Mouse (Mus musculus) kidney, adult 2 months (tissue): Measurements from ENCODE around the gene Vars.

Source experiments
- CTCF ChIP-seq: fragments of 200-500 bp; conservative IDR thresholded peaks from 2 replicates; pipeline ENCODE4 v1.5.1; 2011; ENCODE audit warnings: low read depth, mild to moderate bottlenecking, control low read depth, low read length, moderate library complexity, mixed read lengths; ENCODE audit not compliant: insufficient read depth, insufficient read length
- POLR2A ChIP-seq: fragments of 200-500 bp; IDR thresholded peaks from one replicate; pipeline ENCODE4 v1.6.1; 2011; ENCODE audit warnings: low read depth, low read length, control low read depth

DNA sequence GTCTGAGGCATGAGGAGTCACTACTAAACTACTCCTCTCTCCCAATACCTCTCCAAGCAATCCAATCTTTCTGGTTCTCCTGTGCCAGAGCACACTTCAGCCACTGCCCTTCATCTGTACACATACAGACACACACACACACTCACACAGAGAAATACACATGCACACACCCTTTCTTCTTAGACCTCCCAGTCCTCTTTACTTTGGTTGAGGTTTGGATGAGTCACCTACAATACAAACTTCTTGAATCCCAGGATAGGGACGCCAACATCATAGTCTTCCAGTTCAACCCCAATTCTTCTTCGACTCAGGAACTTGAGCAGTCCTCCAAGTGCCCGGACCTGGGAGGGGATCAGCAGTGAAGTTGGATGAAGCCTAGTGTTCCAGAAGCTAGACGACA is 43.0 kb downstream of the Vars start:
- no peak for TF ChIP-seq POLR2A
- TF ChIP-seq CTCF, result no peak
